Mouse (Mus musculus) small intestine, adult 2 months (tissue): ENCODE measurements around the gene Lbh. TPM values are rescaled to one million over a fixed set of nuclear protein-coding genes. Genes with fewer than 3 reads are reported as not detected.
A peak's percentile ranks its signal among the peaks of the same experiment; 100 is the strongest.

Experiments used
- H3K27ac ChIP-seq: fragments of 200-500 bp; 2 replicates; pipeline ENCODE4 v1.5.1; 2012; ENCODE audit warnings: low read depth, low read length, control low read depth, inconsistent platforms; ENCODE audit not compliant: insufficient read depth
- H3K27me3 ChIP-seq: fragments of 200-500 bp; 2 replicates; pipeline ENCODE4 v1.6.1; 2012; ENCODE audit warnings: mild to moderate bottlenecking, moderate library complexity, low read length, inconsistent platforms; ENCODE audit not compliant: control insufficient read depth, insufficient read depth
- H3K36me3 ChIP-seq: fragments of 200-500 bp; 2 replicates; pipeline ENCODE4 v1.6.1; 2012; ENCODE audit warnings: mild to moderate bottlenecking, low read length, control low read depth, inconsistent platforms; ENCODE audit not compliant: control insufficient read depth, insufficient read depth
- H3K4me1 ChIP-seq: fragments of 200-500 bp; 2 replicates; pipeline ENCODE4 v1.6.1; 2012; ENCODE audit warnings: low read length, inconsistent platforms, mixed read lengths; ENCODE audit not compliant: control insufficient read depth, insufficient read depth, insufficient read length
- H3K4me3 ChIP-seq: fragments of 200-500 bp; 2 replicates; pipeline ENCODE4 v1.5.1; 2012; ENCODE audit warnings: low read depth, mild to moderate bottlenecking, control low read depth, inconsistent platforms, low read length, moderate library complexity
- CTCF ChIP-seq: fragments of 200-500 bp; IDR thresholded peaks from 2 replicates; pipeline ENCODE4 v1.5.1; 2012; ENCODE audit warnings: low read depth, mild to moderate bottlenecking, control low read depth, inconsistent platforms, low read length, moderate library complexity, mixed read lengths; ENCODE audit not compliant: insufficient replicate concordance, insufficient read length; ENCODE audit errors: extremely low read depth
- POLR2A ChIP-seq: fragments of 200-500 bp; IDR thresholded peaks from 2 replicates; pipeline ENCODE4 v1.6.1; 2012; ENCODE audit warnings: low read depth, mild to moderate bottlenecking, control low read depth, inconsistent platforms, low read length, moderate library complexity
- WGBS: fragments of 180-500 bp; shearing (Covaris S2); methylation state at CpG from one replicate; pipeline ENCODE4 v1.1.7; 2018; 5-methylcytosine and 5-hydroxymethylcytosine counted together
- polyA plus RNA-seq: library from polyadenylated mRNA; depleted of rRNA; stranded (reverse); fragments of >200 nt; gene quantifications from 2 replicates; pipeline ENCODE4 v1.2.3, GENCODE M21; 2012

Gene Lbh
- polyA plus RNA-seq, 1 experiment, result 49.3 TPM

- 95% methylated on average over 3 of the region's 3 CpGs for WGBS
Measured at GRCm38 (mm10) chr17:72895506-72895905, 22.6 kb upstream of the Lbh start.

DNA sequence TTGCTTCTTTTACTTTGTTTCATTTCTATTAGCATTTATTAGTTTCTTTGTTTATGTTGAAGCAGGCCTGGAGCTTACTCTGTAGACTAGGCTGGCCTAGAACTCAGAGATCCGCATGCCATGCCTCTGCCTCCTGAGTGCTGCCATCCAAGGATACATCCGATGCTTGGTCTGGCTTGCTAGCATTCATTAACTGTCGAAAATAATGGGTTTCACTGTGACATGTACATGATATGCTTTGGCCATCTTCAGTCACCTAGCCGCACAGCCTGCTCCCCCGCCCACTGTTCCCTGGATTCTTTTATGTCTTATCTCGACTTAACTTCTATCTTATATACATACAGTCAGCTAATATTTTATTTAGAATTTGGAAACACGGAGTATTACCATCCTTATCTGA lies 21.0 kb upstream of the Lbh start:
- Histone ChIP-seq H3K36me3 (no peaks in the 10 kb centered on the region), H3K27ac (no peak overlapping the region), H3K4me1 (no peaks in the 10 kb centered on the region), H3K27me3 (no peaks in the 10 kb centered on the region), H3K4me3 (no peak overlapping the region)
- 37% methylated on average over 7 of the region's 7 CpGs for WGBS
- TF ChIP-seq POLR2A (no peak), CTCF (no peak)

More at GRCm38 (mm10) chr17:72895506-72895905, 22.6 kb upstream of the Lbh start:
- no peak overlapping the region for H3K4me3 ChIP-seq
- TF ChIP-seq POLR2A, result no peak
- no peaks in the 10 kb centered on the region for H3K36me3 ChIP-seq
- no peaks in the 10 kb centered on the region for H3K4me1 ChIP-seq
- H3K27ac ChIP-seq, result no peak overlapping the region
- no peaks in the 10 kb centered on the region for H3K27me3 ChIP-seq

DNA sequence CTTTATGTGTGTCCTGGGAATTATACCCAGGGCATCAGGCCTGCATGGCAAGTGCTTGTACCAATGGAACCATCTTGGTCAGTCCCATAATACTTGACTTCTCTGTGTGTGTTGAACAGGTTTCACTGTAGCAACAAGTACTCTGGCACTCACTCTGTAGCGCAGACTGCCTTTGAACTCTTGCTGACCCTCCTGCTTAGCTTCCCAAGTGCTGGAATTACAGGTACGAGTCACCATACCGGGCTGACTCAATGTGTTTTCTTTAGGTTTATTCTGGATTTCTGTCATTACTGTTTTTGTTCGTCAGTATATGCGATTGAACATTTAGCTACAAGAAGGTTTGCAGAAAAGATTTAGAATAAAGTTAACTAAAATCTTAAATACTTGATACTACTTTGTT lies 20.1 kb upstream of the Lbh start:
- Histone ChIP-seq H3K36me3 (no peaks in the 10 kb centered on the region), H3K4me1 (peaks cover 2% of the 10 kb centered on the region; the same call in 1 of the 2 replicates), H3K4me3 (no peak overlapping the region), H3K27ac (no peak overlapping the region), H3K27me3 (no peaks in the 10 kb centered on the region)
- TF ChIP-seq POLR2A (no peak), CTCF (no peak)
- WGBS, result 88% methylated on average over 5 of the region's 5 CpGs

DNA sequence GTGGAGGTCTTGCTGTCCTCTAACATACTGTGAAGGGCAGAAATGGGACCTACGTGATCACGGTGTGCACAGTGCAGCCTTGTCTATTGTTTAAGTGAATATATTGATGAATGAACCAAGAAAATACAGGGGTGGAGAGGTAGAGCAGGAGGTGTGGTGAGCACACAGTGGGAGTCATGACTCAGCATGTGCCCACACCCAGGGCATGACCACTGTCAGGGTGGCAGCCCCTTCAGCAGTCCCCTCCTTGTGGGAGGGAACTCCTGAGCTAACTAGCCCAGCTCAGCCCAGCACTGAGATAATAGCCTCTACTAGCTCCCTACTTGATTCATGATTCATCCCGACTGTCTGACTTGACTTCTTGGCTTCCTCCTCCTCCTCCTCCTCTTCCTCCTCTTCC lies 19.3 kb upstream of the Lbh start:
- TF ChIP-seq CTCF, result no peak
- TF ChIP-seq POLR2A, result no peak

DNA sequence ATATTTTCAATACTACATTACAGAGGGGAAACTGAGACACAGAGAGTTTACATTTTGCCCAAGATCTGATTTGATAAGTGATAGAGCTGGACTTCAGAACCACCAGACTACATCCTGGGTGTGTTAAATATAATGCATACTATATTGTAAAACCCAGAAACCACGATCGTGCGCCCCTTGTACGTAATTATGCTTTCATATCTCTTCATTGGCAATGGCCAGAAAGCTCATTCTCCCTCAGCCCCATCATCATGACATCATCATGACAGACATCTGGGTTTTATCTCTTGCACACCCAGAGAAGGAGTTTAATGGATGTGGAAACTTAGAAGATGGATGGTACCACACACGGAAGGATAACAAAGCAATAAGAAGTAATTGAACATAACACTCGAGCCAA lies 17.1 kb upstream of the Lbh start:
- TF ChIP-seq POLR2A (no peak), CTCF (no peak)
- no peaks in the 10 kb centered on the region for H3K27me3 ChIP-seq
- H3K4me3 ChIP-seq, result no peak overlapping the region
- H3K36me3 ChIP-seq, result no peaks in the 10 kb centered on the region
- peaks cover 6% of the 10 kb centered on the region; the same call in 1 of the 2 replicates for H3K4me1 ChIP-seq
- 80% methylated on average over 6 of the region's 6 CpGs for WGBS
- no peak overlapping the region for H3K27ac ChIP-seq

More for the DNA sequence above, 19.3 kb upstream of the Lbh start:
- H3K4me3 ChIP-seq, result no peak overlapping the region
- H3K27ac ChIP-seq, result no peak overlapping the region; the same call in 1 of the 2 replicates
- no peaks in the 10 kb centered on the region for H3K27me3 ChIP-seq
- WGBS, result 68% methylated on average over 3 of the region's 3 CpGs
- no peaks in the 10 kb centered on the region for H3K36me3 ChIP-seq
- H3K4me1 ChIP-seq, result peaks cover 6% of the 10 kb centered on the region; the same call in 1 of the 2 replicates

GRCm38 (mm10) chr17:72901705-72902104 lies 16.4 kb upstream of the Lbh start:
- Histone ChIP-seq H3K4me3 (no peak overlapping the region), H3K27ac (no peak overlapping the region), H3K36me3 (no peaks in the 10 kb centered on the region), H3K4me1 (peaks cover 6% of the 10 kb centered on the region; the same call in 1 of the 2 replicates), H3K27me3 (no peaks in the 10 kb centered on the region)
- 58% methylated on average over 4 of the region's 4 CpGs for WGBS
- no peak for TF ChIP-seq POLR2A
- no peak for TF ChIP-seq CTCF

DNA sequence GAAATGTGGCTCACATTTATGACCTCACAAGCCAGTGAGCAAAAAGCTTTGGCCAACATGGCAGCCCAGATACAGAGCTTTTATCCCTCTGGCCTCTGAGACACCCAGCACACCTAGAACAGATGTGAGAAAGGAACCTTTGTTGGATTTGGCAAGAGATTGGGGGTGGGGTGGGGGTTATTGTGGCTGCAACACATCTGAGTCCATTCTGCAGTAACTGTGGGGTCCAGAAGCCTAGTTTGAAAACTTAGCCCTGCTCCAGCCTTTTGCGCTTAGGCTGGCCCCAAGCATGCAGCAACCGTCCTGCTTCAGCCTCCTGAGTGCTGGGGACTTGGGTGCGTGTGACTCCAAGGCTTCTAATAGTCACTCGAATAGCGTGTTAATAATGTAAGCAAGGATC lies 14.8 kb upstream of the Lbh start:
- no peaks in the 10 kb centered on the region for H3K27me3 ChIP-seq
- no peak overlapping the region for H3K4me3 ChIP-seq
- H3K36me3 ChIP-seq, result no peaks in the 10 kb centered on the region
- H3K4me1 ChIP-seq, result peaks cover 6% of the 10 kb centered on the region; the same call in 1 of the 2 replicates
- 61% methylated on average over 5 of the region's 5 CpGs for WGBS
- no peak for TF ChIP-seq POLR2A
- peak overlapping the region; percentile 10; the same call in 1 of the 2 replicates for H3K27ac ChIP-seq
